Mouse (Mus musculus): ENCODE data around the gene Itpr2. TPM values are rescaled to one million over a fixed set of nuclear protein-coding genes. Genes with fewer than 3 reads are reported as not detected.

The Itpr2 gene
- polyA plus RNA-seq, 2 experiments = 0.64 to 1.7 TPM

GRCm38 (mm10) chr6:146501316-146501865 is 632 bp downstream of the Itpr2 start:
- Histone ChIP-seq H3K27ac (no peak overlapping the region), H3K9ac (replicated peaks) (peak overlapping the region; percentile 24; the same call in 1 of the 2 replicates)
- peak; percentile 16 for ATAC-seq (ENCODE audit: insufficient read depth)

GRCm38 (mm10) chr6:146500771-146501170 is 1.3 kb downstream of the Itpr2 start:
- Histone ChIP-seq H3K27ac (no peak overlapping the region), H3K9me3 (ENCODE audit: control insufficient read depth, low read length) (no peaks in the 10 kb centered on the region), H3K4me3 (ENCODE audit: insufficient read depth in 1 of 2, low read depth in 2 of 2, low read length in 2 of 2) (no peak overlapping the region), H3K36me3 (replicated peaks; ENCODE audit: control insufficient read depth, insufficient read depth, low read depth) (no peaks in the 10 kb centered on the region), H3K4me2 (ENCODE audit: low read depth) (peak overlapping the region; percentile 63), H3K9ac (replicated peaks) (no peak overlapping the region), H3K4me1 (replicated peaks; ENCODE audit: control insufficient read depth in 2 of 2, insufficient read depth in 2 of 2, low read length in 1 of 2) (peaks cover 0 to 12% of the 10 kb centered on the region in 2 experiments; a peak in 2 of 4 replicates), H3K27me3 (ENCODE audit: control insufficient read depth, insufficient read depth, low read length) (peaks cover 8% of the 10 kb centered on the region)
- TF ChIP-seq EP300 (IDR thresholded peaks at IDR 0.05; ENCODE audit: low read depth) (no peak), CTCF (IDR thresholded peaks at IDR 0.05; ENCODE audit: low read depth) (no peak)
- ATAC-seq (ENCODE audit: insufficient read depth) (no peak), DNase-seq (ENCODE audit: low read depth in 3 of 3, low spot score in 3 of 3) (no peak)
- 45% methylated on average over 5 of the region's 5 CpGs for WGBS (ENCODE audit: insufficient replicate concordance)

More at GRCm38 (mm10) chr6:146501316-146501865, 632 bp downstream of the Itpr2 start:
- Histone ChIP-seq H3K4me1 (replicated peaks; ENCODE audit: control insufficient read depth in 2 of 2, insufficient read depth in 2 of 2, low read length in 1 of 2) (peaks cover 0 to 12% of the 10 kb centered on the region in 2 experiments; a peak in 2 of 4 replicates), H3K4me3 (ENCODE audit: insufficient read depth in 1 of 2, low read depth in 2 of 2, low read length in 2 of 2) (peak overlapping the region; percentile 55 to 68), H3K36me3 (replicated peaks; ENCODE audit: control insufficient read depth, insufficient read depth, low read depth) (no peaks in the 10 kb centered on the region), H3K9me3 (ENCODE audit: control insufficient read depth, low read length) (no peaks in the 10 kb centered on the region), H3K4me2 (ENCODE audit: low read depth) (peak overlapping the region; percentile 63), H3K27me3 (ENCODE audit: control insufficient read depth, insufficient read depth, low read length) (peaks cover 8% of the 10 kb centered on the region)
- WGBS (ENCODE audit: insufficient replicate concordance) = under 1% methylated on average over 30 of the region's 30 CpGs
- peak in 2 of 3 experiments; percentile 4 to 22 for DNase-seq (ENCODE audit: low read depth in 3 of 3, low spot score in 3 of 3)
- TF ChIP-seq EP300 (IDR thresholded peaks at IDR 0.05; ENCODE audit: low read depth) (no peak), CTCF (IDR thresholded peaks at IDR 0.05; ENCODE audit: low read depth) (no peak)

GRCm38 (mm10) chr6:146500206-146500605 is 1.8 kb downstream of the Itpr2 start:
- TF ChIP-seq CTCF (IDR thresholded peaks at IDR 0.05; ENCODE audit: low read depth) (no peak), EP300 (IDR thresholded peaks at IDR 0.05; ENCODE audit: low read depth) (no peak)
- no peaks in the 10 kb centered on the region for H3K36me3 ChIP-seq (replicated peaks; ENCODE audit: control insufficient read depth, insufficient read depth, low read depth)
- peaks cover 0 to 12% of the 10 kb centered on the region in 2 experiments; a peak in 2 of 4 replicates for H3K4me1 ChIP-seq (replicated peaks; ENCODE audit: control insufficient read depth in 2 of 2, insufficient read depth in 2 of 2, low read length in 1 of 2)
- no peak for ATAC-seq (ENCODE audit: insufficient read depth)
- no peak for DNase-seq (ENCODE audit: low read depth in 3 of 3, low spot score in 3 of 3)
- H3K4me3 ChIP-seq (ENCODE audit: insufficient read depth in 1 of 2, low read depth in 2 of 2, low read length in 2 of 2) = no peak overlapping the region
- no peak overlapping the region for H3K9ac ChIP-seq (replicated peaks)
- peaks cover 8% of the 10 kb centered on the region for H3K27me3 ChIP-seq (ENCODE audit: control insufficient read depth, insufficient read depth, low read length)
- H3K27ac ChIP-seq = no peak overlapping the region
- WGBS (ENCODE audit: insufficient replicate concordance) = 64% methylated on average over 6 of the region's 6 CpGs
- no peaks in the 10 kb centered on the region for H3K9me3 ChIP-seq (ENCODE audit: control insufficient read depth, low read length)
- 0 out of 2 replicates have a peak overlapping the region, but pooled peaks have one; percentile 8 for H3K4me2 ChIP-seq (ENCODE audit: low read depth)

GRCm38 (mm10) chr6:146499566-146499965 is 2.5 kb downstream of the Itpr2 start:
- 66% methylated on average over 4 of the region's 4 CpGs for WGBS (ENCODE audit: insufficient replicate concordance)
- ATAC-seq (ENCODE audit: insufficient read depth) (no peak), DNase-seq (ENCODE audit: low read depth in 3 of 3, low spot score in 3 of 3) (no peak)
- Histone ChIP-seq H3K4me1 (replicated peaks; ENCODE audit: control insufficient read depth in 2 of 2, insufficient read depth in 2 of 2, low read length in 1 of 2) (peaks cover 0 to 12% of the 10 kb centered on the region in 2 experiments; a peak in 2 of 4 replicates), H3K27ac (no peak overlapping the region), H3K27me3 (ENCODE audit: control insufficient read depth, insufficient read depth, low read length) (peaks cover 8% of the 10 kb centered on the region), H3K9me3 (ENCODE audit: control insufficient read depth, low read length) (no peaks in the 10 kb centered on the region), H3K4me2 (ENCODE audit: low read depth) (no peak overlapping the region), H3K9ac (replicated peaks) (no peak overlapping the region), H3K36me3 (replicated peaks; ENCODE audit: control insufficient read depth, insufficient read depth, low read depth) (no peaks in the 10 kb centered on the region), H3K4me3 (ENCODE audit: insufficient read depth in 1 of 2, low read depth in 2 of 2, low read length in 2 of 2) (no peak overlapping the region)
- TF ChIP-seq EP300 (IDR thresholded peaks at IDR 0.05; ENCODE audit: low read depth) (no peak), CTCF (IDR thresholded peaks at IDR 0.05; ENCODE audit: low read depth) (no peak)

- peaks cover 8% of the 10 kb centered on the region for H3K27me3 ChIP-seq (ENCODE audit: control insufficient read depth, insufficient read depth, low read length)
- DNase-seq (ENCODE audit: low read depth in 3 of 3, low spot score in 3 of 3) = no peak
- H3K36me3 ChIP-seq (replicated peaks; ENCODE audit: control insufficient read depth, insufficient read depth, low read depth) = no peaks in the 10 kb centered on the region
- H3K9ac ChIP-seq (replicated peaks) = no peak overlapping the region
- no peaks in the 10 kb centered on the region for H3K9me3 ChIP-seq (ENCODE audit: control insufficient read depth, low read length)
- no peak overlapping the region for H3K4me3 ChIP-seq (ENCODE audit: insufficient read depth in 1 of 2, low read depth in 2 of 2, low read length in 2 of 2)
- 57% methylated on average over 3 of the region's 3 CpGs for WGBS (ENCODE audit: insufficient replicate concordance)
- ATAC-seq (ENCODE audit: insufficient read depth) = no peak
- TF ChIP-seq EP300 (IDR thresholded peaks at IDR 0.05; ENCODE audit: low read depth) (no peak), CTCF (IDR thresholded peaks at IDR 0.05; ENCODE audit: low read depth) (no peak)
- no peak overlapping the region for H3K4me2 ChIP-seq (ENCODE audit: low read depth)
- no peak overlapping the region for H3K27ac ChIP-seq
- peaks cover 0 to 12% of the 10 kb centered on the region in 2 experiments; a peak in 2 of 4 replicates for H3K4me1 ChIP-seq (replicated peaks; ENCODE audit: control insufficient read depth in 2 of 2, insufficient read depth in 2 of 2, low read length in 1 of 2)
Measured at GRCm38 (mm10) chr6:146498416-146498815, 3.6 kb downstream of the Itpr2 start.
